Mouse (Mus musculus) bone marrow macrophage, adult 2 months (primary cell): ENCODE measurements around the gene Pitx2.

Experiments used
- CTCF ChIP-seq: IDR thresholded peaks from 2 replicates; pipeline ENCODE4 v1.5.1; 2012; ENCODE audit warnings: low read depth, mild to moderate bottlenecking, low read length, moderate library complexity
- POLR2A ChIP-seq: IDR thresholded peaks from 2 replicates; pipeline ENCODE4 v1.6.1; 2012; ENCODE audit warnings: mild to moderate bottlenecking, low read depth, low read length, borderline replicate concordance

GRCm38 (mm10) chr3:129225577-129226289, 26.1 kb downstream of the Pitx2 start:
- TF ChIP-seq CTCF (no peak), POLR2A (no peak)
